Mouse (Mus musculus): ENCODE measurements at regions not wholly inside any gene's neighbourhood (a gene's known extent, or its start where the extent isn't known, plus 50 kb on each side); places are given as distances from the start of the nearest gene placed in this dataset.

- DNase-seq (ENCODE audit: low spot score in 2 of 2), result no peak
Observed at GRCm38 (mm10) chr8:54330106-54330505, 199.3 kb upstream of the Asb5 start.

- DNase-seq (ENCODE audit: low spot score in 2 of 2), result no peak
Observed at GRCm38 (mm10) chr8:54331883-54332282, 197.5 kb upstream of the Asb5 start.

- DNase-seq (ENCODE audit: low spot score in 2 of 2), result no peak
Observed at GRCm38 (mm10) chr8:54351123-54351522, 178.3 kb upstream of the Asb5 start.

GRCm38 (mm10) chr8:54361716-54362115 lies 167.7 kb upstream of the Asb5 start:
- no peak for DNase-seq (ENCODE audit: low spot score in 2 of 2)

- DNase-seq (ENCODE audit: low spot score in 2 of 2), result no peak
Observed at GRCm38 (mm10) chr8:54370501-54370900, 158.9 kb upstream of the Asb5 start.

GRCm38 (mm10) chr8:54371073-54371472 lies 158.3 kb upstream of the Asb5 start:
- no peak for DNase-seq (ENCODE audit: low spot score in 2 of 2)

- DNase-seq (ENCODE audit: low spot score in 2 of 2), result no peak
Observed at GRCm38 (mm10) chr8:54372921-54373320, 156.5 kb upstream of the Asb5 start.

GRCm38 (mm10) chr8:54375373-54376098 lies 153.8 kb upstream of the Asb5 start:
- no peak for DNase-seq (ENCODE audit: low spot score in 2 of 2)

GRCm38 (mm10) chr8:54380191-54380590 lies 149.2 kb upstream of the Asb5 start:
- no peak for DNase-seq (ENCODE audit: low spot score in 2 of 2)

GRCm38 (mm10) chr8:54392866-54393265 lies 136.5 kb upstream of the Asb5 start:
- no peak for DNase-seq (ENCODE audit: low spot score in 2 of 2)

GRCm38 (mm10) chr8:54393466-54394197 lies 135.7 kb upstream of the Asb5 start:
- DNase-seq (ENCODE audit: low spot score in 2 of 2), result no peak

- no peak for DNase-seq (ENCODE audit: low spot score in 2 of 2)
Observed at GRCm38 (mm10) chr8:54405723-54406122, 123.7 kb upstream of the Asb5 start.

- no peak for DNase-seq (ENCODE audit: low spot score in 2 of 2)
Observed at GRCm38 (mm10) chr8:54414092-54414799, 115.1 kb upstream of the Asb5 start.

- no peak for DNase-seq (ENCODE audit: low spot score in 2 of 2)
Observed at GRCm38 (mm10) chr8:54416691-54417090, 112.7 kb upstream of the Asb5 start.

GRCm38 (mm10) chr8:54418035-54418434 lies 111.3 kb upstream of the Asb5 start:
- DNase-seq (ENCODE audit: low spot score in 2 of 2), result no peak

GRCm38 (mm10) chr8:54420339-54421098 lies 108.9 kb upstream of the Asb5 start:
- no peak for DNase-seq (ENCODE audit: low spot score in 2 of 2)

GRCm38 (mm10) chr8:54425039-54425438 lies 104.3 kb upstream of the Asb5 start:
- DNase-seq (ENCODE audit: low spot score in 2 of 2), result no peak

GRCm38 (mm10) chr8:54435694-54436093 lies 93.7 kb upstream of the Asb5 start:
- DNase-seq (ENCODE audit: low spot score in 2 of 2), result no peak

GRCm38 (mm10) chr8:54441143-54441542 lies 88.2 kb upstream of the Asb5 start:
- DNase-seq (ENCODE audit: low spot score in 2 of 2), result no peak

- DNase-seq (ENCODE audit: low spot score in 2 of 2), result no peak
Observed at GRCm38 (mm10) chr8:54442395-54442794, 87.0 kb upstream of the Asb5 start.

- DNase-seq (ENCODE audit: low spot score in 2 of 2), result no peak
Observed at GRCm38 (mm10) chr8:54446370-54446769, 83.0 kb upstream of the Asb5 start.

- DNase-seq (ENCODE audit: low spot score in 2 of 2), result no peak
Observed at GRCm38 (mm10) chr8:54449811-54450210, 79.6 kb upstream of the Asb5 start.

Measured in cerebellum, postnatal 4 days (tissue).